Mouse (Mus musculus) embryonic facial prominence, embryonic 11.5 days (tissue): ENCODE data around the gene Yars2. TPM values are rescaled to one million over a fixed set of nuclear protein-coding genes. Genes with fewer than 3 reads are reported as not detected.
A peak's percentile ranks its signal among the peaks of the same experiment; 100 is the strongest.
"Not testable (repeated sequence)": the region's sequence is repeated elsewhere in the genome, so short reads cannot be mapped to it uniquely, and the experiment has no call there.

Experiments
- ATAC-seq: fragments of 200-750 bp; cut with Nextera tagmentation; replicated peaks from 2 replicates; pipeline ENCODE4 v1.8.0; 2017; ENCODE audit warnings: low read depth; ENCODE audit not compliant: insufficient number of reproducible peaks, low FRiP score, low TSS enrichment
- DNase-seq: peaks from one replicate; pipeline ENCODE4 v3.0.0-alpha.2; 2015; ENCODE audit warnings: low spot score
- H3K27ac ChIP-seq: fragments of 300-500 bp; sonication (generic); replicated peaks from 2 replicates; pipeline ENCODE4 v1.5.1; 2014; ENCODE audit warnings: mild to moderate bottlenecking, low read depth, low read length, control low read depth
- H3K27me3 ChIP-seq: fragments of 300-500 bp; sonication (generic); 2 replicates; pipeline ENCODE4 v1.6.1; 2014; ENCODE audit warnings: mild to moderate bottlenecking, low read length, moderate library complexity, mixed read lengths; ENCODE audit not compliant: control insufficient read depth, insufficient read depth
- H3K36me3 ChIP-seq: fragments of 300-500 bp; sonication (generic); replicated peaks from 2 replicates; pipeline ENCODE4 v1.6.1; 2014; ENCODE audit warnings: low read depth, mild to moderate bottlenecking, low read length, moderate library complexity, mixed read lengths; ENCODE audit not compliant: control insufficient read depth, insufficient read depth
- H3K4me1 ChIP-seq: fragments of 300-500 bp; sonication (generic); 2 replicates; pipeline ENCODE4 v1.6.1; 2014; ENCODE audit warnings: low read length, mixed read lengths; ENCODE audit not compliant: control insufficient read depth, insufficient read depth
- H3K4me2 ChIP-seq: fragments of 300-500 bp; sonication (generic); 2 replicates; pipeline ENCODE4 v1.6.1; 2014; ENCODE audit warnings: low read depth, mild to moderate bottlenecking, control low read depth, low read length, moderate library complexity
- H3K4me3 ChIP-seq: fragments of 300-500 bp; sonication (generic); 2 replicates; pipeline ENCODE4 v1.5.1; 2014; ENCODE audit warnings: low read depth, low read length, control low read depth
- H3K9ac ChIP-seq: fragments of 300-500 bp; sonication (generic); replicated peaks from 2 replicates; pipeline ENCODE4 v1.6.1; 2014; ENCODE audit warnings: mild to moderate bottlenecking, control low read depth, low read length
- H3K9me3 ChIP-seq: fragments of 300-500 bp; sonication (generic); replicated peaks from 2 replicates; pipeline ENCODE4 v1.6.1; 2016; ENCODE audit warnings: mild to moderate bottlenecking, low read length, inconsistent platforms, mixed read lengths; ENCODE audit not compliant: control insufficient read depth
- WGBS: fragments of 180-500 bp; shearing (Covaris S2); extraction: QIAGEN DNeasy Blood & Tissue Kit; methylation state at CpG from one replicate; pipeline ENCODE4 v1.1.7; 2014; 5-methylcytosine and 5-hydroxymethylcytosine counted together
- polyA plus RNA-seq: library from polyadenylated mRNA; unstranded; fragments of >200 nt; fragmentation: Nextera tagmentation; extraction: Ambion mirVana; gene quantifications from 2 replicates; pipeline ENCODE4 v1.2.1, GENCODE M21; 2014

Gene Yars2
- polyA plus RNA-seq, 1 experiment from 2014 or later: 47.8 TPM

DNA sequence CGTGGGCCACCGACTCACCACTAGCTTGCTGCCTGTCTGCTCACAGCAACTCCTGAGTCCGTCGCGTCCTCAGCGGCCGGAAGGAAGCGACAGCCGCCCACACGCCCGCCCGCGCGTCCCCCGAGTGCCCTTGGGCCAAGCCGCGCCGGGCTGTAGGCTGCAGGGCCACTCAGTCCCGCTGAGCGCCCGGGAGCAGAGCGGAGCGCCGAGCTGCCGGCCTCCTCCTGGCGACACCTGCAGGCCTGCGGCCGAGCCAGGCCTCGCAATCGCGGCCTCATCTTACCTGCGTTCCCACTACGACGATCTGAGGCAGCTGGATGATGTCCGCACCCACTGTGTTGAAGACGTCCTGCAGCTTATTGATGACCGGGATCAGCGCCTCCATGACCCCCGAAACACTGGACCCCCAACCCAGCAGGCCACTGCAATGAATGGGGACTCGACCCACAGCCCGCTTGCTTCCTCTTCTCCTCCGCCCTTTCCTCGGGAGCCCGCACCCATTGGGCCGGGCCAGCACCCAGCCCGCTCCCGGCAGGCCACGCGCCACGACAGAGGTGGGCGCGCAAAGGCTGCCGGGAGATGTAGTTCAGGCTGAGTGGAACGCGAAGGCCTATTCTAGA lies 55.8 kb downstream of the Yars2 start, which contains the start of gene Dnm1l:
Gene Dnm1l (minus strand): TSS at position 479 of the 620 bp plus-strand sequence.
- Histone ChIP-seq H3K4me1 (no peaks in the 10 kb centered on the region), H3K27me3 (no peaks in the 10 kb centered on the region), H3K36me3 (no peaks in the 10 kb centered on the region), H3K4me3 (peak within 1 kb of the TSS; percentile 89), H3K4me2 (peak within 1 kb of the TSS; percentile 41), H3K9ac (peak within 1 kb of the TSS; percentile 89), H3K9me3 (no peaks in the 10 kb centered on the region), H3K27ac (peak within 1 kb of the TSS; percentile 73; the same call in 1 of the 2 replicates)
- ATAC-seq (peak; percentile 100), DNase-seq (peak; percentile 95)
- WGBS: under 1% methylated on average over 54 of the region's 55 CpGs

DNA sequence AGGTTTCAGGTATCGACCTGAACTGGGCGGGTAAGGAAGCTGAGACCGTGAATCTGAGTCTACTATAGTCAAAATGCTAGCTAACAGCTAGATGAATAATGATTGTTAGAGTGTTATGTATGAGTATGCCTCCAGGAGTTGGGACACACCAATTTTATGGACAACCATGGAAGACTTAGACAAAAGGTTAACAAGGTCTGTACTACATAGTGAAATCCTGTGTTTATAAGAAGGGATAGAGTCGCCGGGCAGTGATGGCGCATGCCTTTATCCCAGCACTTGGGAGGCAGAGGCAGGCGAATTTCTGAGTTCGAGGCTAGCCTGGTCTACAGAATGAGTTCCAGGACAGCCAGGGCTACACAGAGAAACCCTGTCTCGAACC lies 56.3 kb downstream of the Yars2 start:
- not testable (repeated sequence) for H3K27ac ChIP-seq, H3K9ac ChIP-seq, H3K4me2 ChIP-seq, H3K4me1 ChIP-seq, DNase-seq, H3K27me3 ChIP-seq, H3K36me3 ChIP-seq, H3K9me3 ChIP-seq, ATAC-seq
- peak overlapping the region; percentile 89 for H3K4me3 ChIP-seq
- WGBS: 54% methylated on average over 9 of the region's 9 CpGs

Other genes with a start within 250 kb of the Yars2 start
- gene Pkp2, start 89.6 kb upstream of the Yars2 start, polyA plus RNA-seq: 5.1 TPM in 2 replicates
- 66.2 and 75.4 TPM in 2 replicates for gene Dnm1l, start 56.0 kb downstream of the Yars2 start, polyA plus RNA-seq